9 mouse cellular contexts compared by ENCODE assay signal in genomic region chr2:173577669-173578557, GRCm38 (mm10). TPM values are rescaled to one million over a fixed set of nuclear protein-coding genes. Genes with fewer than 3 reads are reported as not detected.
DNase-seq lines count a peak whose midpoint lies in the region; ATAC-seq and TF ChIP-seq lines count a peak whose summit lies in the region.
"Had no signal": no experiment of that assay in that cellular context is flagged by ENCODE, and none has a peak within 500 bp of the region (broad histone marks: within the 10 kb centered on the region; RNA-seq: fewer than 3 reads in every experiment).

TSS of gene Ankrd60 (minus strand) at chr2:173578365.

- TF ChIP-seq POLR2A in spleen, adult 2 months (IDR thresholded peaks at IDR 0.05; ENCODE audit: low read depth, low read length) = no peak

- no peak for DNase-seq in kidney, postnatal 0 days (ENCODE audit: low spot score)
- DNase-seq in kidney, adult 9 months = no peak
- DNase-seq in hindbrain, embryonic 11.5 days (ENCODE audit: low spot score) = peak; percentile 56
- peak; percentile 37 to 41 for DNase-seq in lung, postnatal 4 days
- DNase-seq in spleen, adult 2 months (ENCODE audit: low read depth in 1 of 2, low spot score in 2 of 2) = peak in 1 of 2 experiments; percentile 55
- DNase-seq in urinary bladder, postnatal 36 days (ENCODE audit: low spot score in 2 of 2) = no peak
- no peak for DNase-seq in ovary, adult 18-20 months (ENCODE audit: low spot score)

- 0 out of 2 replicates have a peak within 1 kb of the TSS, but pooled peaks have one; percentile 27 for H3K9ac ChIP-seq in kidney, postnatal 0 days (ENCODE audit: low read depth, low read length)
- H3K9ac ChIP-seq in hindbrain, embryonic 11.5 days (ENCODE audit: low read depth, low read length) = peak within 1 kb of the TSS; percentile 60

- H3K27me3 ChIP-seq in kidney, postnatal 0 days (ENCODE audit: insufficient read depth, low read length) = 0 out of 2 replicates have a peak, but pooled peaks cover 6% of the 10 kb centered on the region
- no peaks in the 10 kb centered on the region for H3K27me3 ChIP-seq in hindbrain, embryonic 11.5 days (ENCODE audit: control insufficient read depth, insufficient read depth, low read length)
- H3K27me3 ChIP-seq in spleen, adult 2 months (ENCODE audit: control insufficient read depth, insufficient read depth, low read length) = 0 out of 2 replicates have a peak, but pooled peaks cover 1% of the 10 kb centered on the region

- no peak within 1 kb of the TSS for H3K27ac ChIP-seq in kidney, postnatal 0 days
- no peak within 1 kb of the TSS for H3K27ac ChIP-seq in hindbrain, embryonic 11.5 days (ENCODE audit: low read depth, low read length)
- H3K27ac ChIP-seq in spleen, adult 2 months (ENCODE audit: insufficient read depth, low read length) = no peak within 1 kb of the TSS

- H3K4me1 ChIP-seq in kidney, postnatal 0 days (replicated peaks; ENCODE audit: insufficient read depth, low read length) = no peaks in the 10 kb centered on the region; the same call in 1 of the 2 replicates
- H3K4me1 ChIP-seq in hindbrain, embryonic 11.5 days (replicated peaks; ENCODE audit: control insufficient read depth, insufficient read depth, low read length) = no peaks in the 10 kb centered on the region; the same call in 1 of the 2 replicates
- H3K4me1 ChIP-seq in spleen, adult 2 months (ENCODE audit: control insufficient read depth, insufficient read depth, insufficient read length) = peaks cover 8% of the 10 kb centered on the region

- H3K9me3 ChIP-seq in kidney, postnatal 0 days (replicated peaks; ENCODE audit: low read length) = no peaks in the 10 kb centered on the region
- H3K9me3 ChIP-seq in hindbrain, embryonic 11.5 days (ENCODE audit: control insufficient read depth, low read length) = no peaks in the 10 kb centered on the region

- peak within 1 kb of the TSS; percentile 39 for H3K4me3 ChIP-seq in kidney, postnatal 0 days (replicated peaks; ENCODE audit: low read depth, low read length)
- peak within 1 kb of the TSS; percentile 48 for H3K4me3 ChIP-seq in hindbrain, embryonic 11.5 days (ENCODE audit: low read depth, low read length)
- H3K4me3 ChIP-seq in spleen, adult 2 months (ENCODE audit: extremely low read depth, insufficient read depth, insufficient read length) = peak within 1 kb of the TSS; percentile 66

- no peaks in the 10 kb centered on the region for H3K36me3 ChIP-seq in kidney, postnatal 0 days (ENCODE audit: insufficient read depth, low read length)
- no peaks in the 10 kb centered on the region for H3K36me3 ChIP-seq in hindbrain, embryonic 11.5 days (ENCODE audit: control insufficient read depth, insufficient read depth, low read length)
- no peaks in the 10 kb centered on the region for H3K36me3 ChIP-seq in spleen, adult 2 months (ENCODE audit: control insufficient read depth, insufficient read depth, low read length)

- no peak for TF ChIP-seq CTCF in kidney, postnatal 0 days (IDR thresholded peaks at IDR 0.05; ENCODE audit: low read depth)
- TF ChIP-seq CTCF in spleen, adult 2 months (IDR thresholded peaks at IDR 0.05; ENCODE audit: extremely low read depth, insufficient read depth, insufficient read length, insufficient replicate concordance) = no peak

- ATAC-seq in kidney, postnatal 0 days (replicated peaks; ENCODE audit: low FRiP score, low read depth) = peak; percentile 66
- peak; percentile 59 for ATAC-seq in common myeloid progenitor, adult 5-6 weeks (replicated peaks; ENCODE audit: low read depth, poor library complexity, severe bottlenecking)
- ATAC-seq in hindbrain, embryonic 11.5 days (ENCODE audit: low FRiP score) = peak; percentile 72

- peak within 1 kb of the TSS; percentile 87 for H3K4me2 ChIP-seq in kidney, postnatal 0 days (ENCODE audit: low read length)
- peak within 1 kb of the TSS; percentile 93 for H3K4me2 ChIP-seq in hindbrain, embryonic 11.5 days (replicated peaks; ENCODE audit: low read depth, low read length)

- WGBS in kidney, postnatal 0 days = 15% methylated on average over 31 of the region's 58 CpGs
- 16% methylated on average over 32 of the region's 58 CpGs for WGBS in hindbrain, embryonic 11.5 days
- WGBS in spleen, adult 2 months = 13% methylated on average over 38 of the region's 58 CpGs

RNA-seq across cellular contexts. Expression of gene Ankrd60, which starts in this region (rescaled TPM):
- polyA plus RNA-seq in kidney, postnatal 0 days (2015; fragmentation: Nextera tagmentation; extraction: Ambion mirVana) = not detected in 2 replicates
- not detected in 2 replicates for total RNA-seq in common myeloid progenitor, adult 5-6 weeks (2017)
- not detected in 2 replicates for polyA plus RNA-seq in hindbrain, embryonic 11.5 days (2014; fragmentation: Nextera tagmentation; extraction: Ambion mirVana)
- not detected in 2 replicates for polyA plus RNA-seq in spleen, adult 2 months (2012; rRNA removed)
- total RNA-seq: left cerebral cortex, postnatal 10 days had no signal

Comparison
In these comparisons a context has a peak if more than half of its experiments do, and no peak if none do; other contexts are left out.
1. Peak in ATAC-seq, H3K4me3 ChIP-seq, H3K9ac ChIP-seq and H3K4me2 ChIP-seq in kidney, postnatal 0 days; RNA of the gene not detected or under 1 TPM.
2. Peak in ATAC-seq in common myeloid progenitor, adult 5-6 weeks; RNA of the gene not detected or under 1 TPM.
3. Peak in DNase-seq, ATAC-seq, H3K4me3 ChIP-seq, H3K9ac ChIP-seq and H3K4me2 ChIP-seq in hindbrain, embryonic 11.5 days; RNA of the gene not detected or under 1 TPM.
4. DNase-seq: peak in lung, postnatal 4 days (2 of 2); none in kidney, postnatal 0 days (single experiment), kidney, adult 9 months (single experiment), urinary bladder, postnatal 36 days (0 of 2) and ovary, adult 18-20 months (single experiment).
5. Peak in every context shown above with its lines, with median percentiles within 50 percentile points of each other: ATAC-seq and H3K4me3 ChIP-seq.